Mouse (Mus musculus) erythroblast, embryonic 14.5 days (primary cell): ENCODE data around the gene Nup214. TPM values are rescaled to one million over a fixed set of nuclear protein-coding genes. Genes with fewer than 3 reads are reported as not detected.

Source experiments
- H3K27me3 ChIP-seq: 2 replicates; pipeline ENCODE4 v1.6.1; 2012; ENCODE audit warnings: inconsistent platforms; ENCODE audit not compliant: control insufficient read depth
- H3K36me3 ChIP-seq: 2 replicates; pipeline ENCODE4 v1.6.1; 2012; ENCODE audit warnings: mild to moderate bottlenecking, inconsistent platforms; ENCODE audit not compliant: control insufficient read depth
- H3K4me1 ChIP-seq: 2 replicates; pipeline ENCODE4 v1.6.1; 2012; ENCODE audit warnings: inconsistent platforms; ENCODE audit not compliant: control insufficient read depth
- H3K4me3 ChIP-seq: replicated peaks from 2 replicates; pipeline ENCODE3; 2012; ENCODE audit warnings: moderate library complexity, mild to moderate bottlenecking, inconsistent platforms
- H3K9me3 ChIP-seq: 2 replicates; pipeline ENCODE4 v1.6.1; 2012; ENCODE audit warnings: low read length, inconsistent platforms, mixed read lengths; ENCODE audit not compliant: control insufficient read depth
- GATA1 ChIP-seq: IDR thresholded peaks from 2 replicates; pipeline ENCODE4 v1.6.1; 2012; ENCODE audit warnings: low read length, inconsistent platforms, mixed read lengths
- TAL1 ChIP-seq: IDR thresholded peaks from 3 replicates; pipeline ENCODE4 v1.6.1; 2012; ENCODE audit warnings: low read length, inconsistent platforms, mixed read lengths
- polyA plus RNA-seq: library from polyadenylated mRNA; stranded (reverse); fragments of >175 nt; gene quantifications from 2 replicates; pipeline ENCODE4 v1.2.3, GENCODE M21; 2012

Gene Nup214
- polyA plus RNA-seq, 1 experiment = 1.6 TPM

DNA sequence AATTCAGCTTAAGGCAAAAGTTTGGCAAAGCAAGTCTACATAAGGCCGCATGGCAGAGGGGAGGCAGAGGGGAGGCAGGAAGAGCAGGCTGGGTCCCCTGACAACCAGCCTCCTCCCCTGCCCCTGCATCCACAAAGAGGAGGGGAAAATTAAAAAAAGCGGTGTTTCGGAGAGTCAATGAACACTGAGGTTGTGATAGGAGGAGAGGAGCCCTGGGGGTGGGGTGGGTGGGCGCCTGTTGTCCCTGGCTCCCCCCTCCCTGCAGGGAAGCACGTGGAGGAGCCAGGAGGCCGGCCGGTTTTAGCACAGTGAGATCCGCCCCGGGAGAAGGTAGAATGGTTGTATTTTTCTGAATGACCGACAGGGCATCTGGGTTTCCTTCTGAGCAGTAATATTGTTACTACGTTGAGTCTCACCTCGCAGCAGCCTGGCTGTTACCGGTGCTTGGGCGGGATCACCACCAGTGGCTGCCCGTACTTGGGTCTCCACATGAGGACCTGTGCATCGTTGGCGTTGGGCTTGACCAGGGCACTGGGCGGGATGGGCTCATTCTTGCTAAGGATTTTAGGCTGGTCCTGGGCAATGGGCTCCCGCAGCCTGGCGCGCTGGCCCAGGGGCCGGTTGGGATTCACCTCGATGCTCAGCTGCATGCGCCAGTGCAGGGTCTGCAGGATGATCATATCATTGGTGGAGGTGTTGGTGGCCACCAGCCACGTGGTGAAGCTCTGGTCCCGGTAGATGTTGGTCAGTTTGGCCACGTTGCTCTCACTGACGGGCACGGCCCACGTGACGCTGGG is 94.8 kb downstream of the Nup214 start:
- H3K4me3 ChIP-seq = no peak overlapping the region
- peaks cover 78% of the 10 kb centered on the region for H3K4me1 ChIP-seq
- no peak for TF ChIP-seq TAL1
- no peak for TF ChIP-seq GATA1
- H3K9me3 ChIP-seq = no peaks in the 10 kb centered on the region
- H3K36me3 ChIP-seq = peaks cover 100% of the 10 kb centered on the region
- H3K27me3 ChIP-seq = no peaks in the 10 kb centered on the region

DNA sequence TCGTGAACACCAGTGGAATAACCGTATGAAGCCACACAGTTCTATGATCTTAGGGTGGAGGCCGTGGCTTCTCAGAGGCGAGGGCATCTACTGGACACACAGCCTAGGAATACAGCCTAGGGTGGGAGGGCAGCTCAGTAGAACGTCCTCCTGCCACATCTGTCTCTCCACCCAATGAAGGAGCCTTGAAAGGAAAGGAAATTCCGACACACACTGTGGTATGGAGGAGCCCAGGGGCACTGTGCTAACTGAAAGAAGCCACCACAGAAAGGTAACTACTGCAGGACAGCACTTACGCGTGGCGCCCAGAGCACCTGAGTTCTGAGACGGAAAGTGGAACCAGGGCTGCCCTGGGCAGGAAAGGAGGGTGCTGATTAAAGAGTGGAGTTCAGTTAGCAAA is 96.5 kb downstream of the Nup214 start:
- peaks cover 76% of the 10 kb centered on the region for H3K4me1 ChIP-seq
- H3K36me3 ChIP-seq = peaks cover 100% of the 10 kb centered on the region

DNA sequence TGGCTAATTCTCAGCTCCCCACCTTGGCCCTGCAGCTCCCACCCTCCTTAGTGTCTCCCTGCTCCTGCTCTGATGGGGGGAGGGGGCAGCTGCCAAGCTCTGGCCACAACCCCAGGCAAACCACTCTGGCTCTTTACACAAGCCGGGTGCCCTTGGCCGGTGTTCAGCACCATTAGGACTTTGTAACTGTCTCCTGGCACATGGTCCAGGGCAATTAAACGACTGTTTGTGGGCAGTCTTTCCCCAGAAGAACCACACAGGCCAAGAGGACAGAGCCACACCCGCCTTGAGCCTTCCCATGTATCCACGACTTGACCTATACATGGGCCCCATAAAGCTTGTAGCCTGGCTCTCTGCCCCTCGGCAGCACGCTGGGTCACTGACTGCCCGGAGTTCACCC is 100.2 kb downstream of the Nup214 start:
- no peak overlapping the region for H3K4me3 ChIP-seq
- H3K4me1 ChIP-seq = peaks cover 73% of the 10 kb centered on the region
- no peaks in the 10 kb centered on the region for H3K27me3 ChIP-seq
- H3K36me3 ChIP-seq = peaks cover 98% of the 10 kb centered on the region
- no peaks in the 10 kb centered on the region for H3K9me3 ChIP-seq
- no peak for TF ChIP-seq TAL1
- TF ChIP-seq GATA1 = no peak

More for the DNA sequence above, 96.5 kb downstream of the Nup214 start:
- Histone ChIP-seq H3K9me3 (no peaks in the 10 kb centered on the region), H3K4me3 (no peak overlapping the region), H3K27me3 (no peaks in the 10 kb centered on the region)
- no peak for TF ChIP-seq TAL1
- TF ChIP-seq GATA1 = no peak

DNA sequence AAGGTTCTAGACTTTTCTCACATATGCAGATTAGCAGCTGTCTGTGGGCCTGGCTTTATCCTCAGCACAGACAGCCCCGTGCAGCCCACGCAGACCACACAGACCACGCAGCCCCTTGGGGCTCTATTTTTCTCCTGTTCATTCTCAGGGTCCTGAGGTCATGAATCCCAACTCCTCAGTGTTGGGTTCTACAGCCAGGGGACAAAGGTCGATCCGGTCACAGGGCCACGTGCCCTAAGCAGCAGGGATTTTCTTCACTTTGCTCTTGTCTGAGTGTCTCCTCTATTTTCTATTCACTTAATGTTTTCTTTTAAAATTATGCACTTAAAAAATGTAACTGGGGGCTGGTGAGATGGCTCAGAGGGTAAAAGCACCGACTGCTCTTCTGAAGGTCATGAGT is 101.1 kb downstream of the Nup214 start:
- H3K9me3 ChIP-seq = no peaks in the 10 kb centered on the region
- H3K4me3 ChIP-seq = no peak overlapping the region
- TF ChIP-seq GATA1 = no peak
- TF ChIP-seq TAL1 = no peak
- peaks cover 79% of the 10 kb centered on the region for H3K4me1 ChIP-seq
- H3K27me3 ChIP-seq = no peaks in the 10 kb centered on the region
- H3K36me3 ChIP-seq = peaks cover 98% of the 10 kb centered on the region

DNA sequence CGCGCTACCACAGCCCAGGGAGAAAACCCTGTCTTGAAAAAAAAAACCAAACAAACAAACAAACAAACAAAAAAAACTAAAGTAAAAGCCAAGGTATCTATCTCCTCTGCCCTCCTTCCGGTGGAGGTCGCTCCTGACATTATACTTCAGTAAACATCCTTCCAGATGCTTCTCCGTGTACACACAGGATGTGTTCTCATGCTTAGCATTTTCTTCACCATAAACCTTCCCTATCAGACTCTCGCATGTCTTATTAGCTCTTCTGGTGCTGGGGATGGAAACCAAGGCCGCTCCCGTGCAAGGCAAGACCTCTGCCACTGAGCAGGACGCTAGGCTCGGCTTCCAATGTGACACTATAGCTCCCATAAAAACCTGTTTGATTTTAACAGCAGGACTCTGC is 103.5 kb downstream of the Nup214 start:
- peaks cover 3% of the 10 kb centered on the region; the same call in 1 of the 2 replicates for H3K27me3 ChIP-seq
- TF ChIP-seq GATA1 (no peak), TAL1 (no peak)
- peaks cover 98% of the 10 kb centered on the region for H3K36me3 ChIP-seq
- H3K4me1 ChIP-seq = peaks cover 85% of the 10 kb centered on the region
- peak overlapping the region; percentile 88 for H3K4me3 ChIP-seq
- H3K9me3 ChIP-seq = no peaks in the 10 kb centered on the region

DNA sequence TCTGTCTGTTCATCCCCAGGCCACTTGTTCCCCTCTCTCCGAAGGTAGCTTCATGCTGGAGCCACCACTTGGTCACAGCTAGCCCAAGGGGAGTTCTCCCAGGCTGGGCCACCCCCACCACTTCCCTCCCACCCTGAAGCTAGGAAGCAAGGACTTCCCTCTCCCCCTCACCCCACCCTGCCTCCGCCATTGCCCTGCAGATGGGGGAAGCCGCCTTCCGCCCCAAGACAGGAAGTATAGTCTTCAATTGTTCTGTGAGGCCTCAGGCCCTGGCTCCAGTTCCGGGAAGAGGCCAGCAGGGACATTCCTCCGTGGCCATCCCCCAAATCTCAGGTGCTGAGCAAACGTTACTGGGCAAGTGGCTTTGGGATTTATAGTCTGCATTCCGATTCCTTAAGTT is 104.3 kb downstream of the Nup214 start:
- peaks cover 7% of the 10 kb centered on the region; the same call in 1 of the 2 replicates for H3K27me3 ChIP-seq
- H3K9me3 ChIP-seq = no peaks in the 10 kb centered on the region
- H3K4me1 ChIP-seq = peaks cover 84% of the 10 kb centered on the region
- peaks cover 94% of the 10 kb centered on the region for H3K36me3 ChIP-seq
- TF ChIP-seq GATA1 (no peak), TAL1 (no peak)
- H3K4me3 ChIP-seq = peak overlapping the region; percentile 88

DNA sequence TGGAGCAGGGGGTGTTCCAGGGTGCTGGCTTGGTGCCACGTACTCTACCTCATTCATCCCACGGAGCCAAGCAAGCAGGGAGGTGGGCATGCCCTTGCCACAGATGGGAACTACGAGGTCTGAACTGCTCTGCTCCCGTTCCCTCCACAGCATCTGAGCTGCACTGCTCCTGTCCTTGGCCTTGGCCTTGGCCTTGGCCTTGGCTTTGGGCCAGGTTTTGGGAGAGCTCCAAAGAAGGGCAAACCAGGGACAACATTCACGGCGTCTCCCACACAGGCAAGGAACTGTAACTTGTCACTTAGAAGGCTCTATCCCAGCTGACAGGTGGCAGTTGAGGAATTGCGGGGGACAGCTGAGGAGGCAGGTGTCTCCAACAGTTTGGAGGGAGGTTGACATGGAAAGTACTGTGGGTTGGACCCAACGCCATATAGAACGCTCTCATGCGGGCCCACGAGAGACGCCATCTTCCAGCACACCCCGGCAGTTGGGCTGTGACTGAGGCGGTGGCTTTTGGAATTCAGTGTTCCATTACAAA is 105.0 kb downstream of the Nup214 start:
- Histone ChIP-seq H3K36me3 (peaks cover 87% of the 10 kb centered on the region), H3K9me3 (no peaks in the 10 kb centered on the region), H3K4me3 (peak overlapping the region; percentile 88), H3K4me1 (peaks cover 81% of the 10 kb centered on the region), H3K27me3 (peaks cover 7% of the 10 kb centered on the region; the same call in 1 of the 2 replicates)
- no peak for TF ChIP-seq GATA1
- TF ChIP-seq TAL1 = no peak

DNA sequence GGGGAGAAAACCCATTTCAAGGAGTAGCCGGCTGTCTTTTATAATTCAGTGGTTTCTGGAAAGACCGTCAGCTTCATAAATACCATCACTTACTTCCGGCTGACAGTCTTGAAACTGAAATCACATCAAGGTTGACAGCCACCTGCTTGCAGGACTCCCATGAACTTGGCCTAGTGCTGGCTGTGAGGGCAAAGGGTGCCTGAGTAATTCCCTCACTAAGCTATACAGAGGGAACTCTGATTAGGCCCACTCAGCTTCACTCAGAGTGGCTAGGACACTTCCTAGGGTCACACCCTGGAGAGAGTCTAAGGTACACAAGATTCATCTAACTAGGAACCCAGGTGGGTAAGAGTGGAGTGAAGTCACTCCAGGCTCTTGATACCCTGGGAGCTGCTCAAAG is 106.4 kb downstream of the Nup214 start:
- Histone ChIP-seq H3K4me1 (peaks cover 83% of the 10 kb centered on the region), H3K36me3 (peaks cover 72% of the 10 kb centered on the region), H3K27me3 (peaks cover 7% of the 10 kb centered on the region; the same call in 1 of the 2 replicates), H3K4me3 (peak overlapping the region; percentile 88), H3K9me3 (no peaks in the 10 kb centered on the region)
- TF ChIP-seq TAL1 (no peak), GATA1 (no peak)

DNA sequence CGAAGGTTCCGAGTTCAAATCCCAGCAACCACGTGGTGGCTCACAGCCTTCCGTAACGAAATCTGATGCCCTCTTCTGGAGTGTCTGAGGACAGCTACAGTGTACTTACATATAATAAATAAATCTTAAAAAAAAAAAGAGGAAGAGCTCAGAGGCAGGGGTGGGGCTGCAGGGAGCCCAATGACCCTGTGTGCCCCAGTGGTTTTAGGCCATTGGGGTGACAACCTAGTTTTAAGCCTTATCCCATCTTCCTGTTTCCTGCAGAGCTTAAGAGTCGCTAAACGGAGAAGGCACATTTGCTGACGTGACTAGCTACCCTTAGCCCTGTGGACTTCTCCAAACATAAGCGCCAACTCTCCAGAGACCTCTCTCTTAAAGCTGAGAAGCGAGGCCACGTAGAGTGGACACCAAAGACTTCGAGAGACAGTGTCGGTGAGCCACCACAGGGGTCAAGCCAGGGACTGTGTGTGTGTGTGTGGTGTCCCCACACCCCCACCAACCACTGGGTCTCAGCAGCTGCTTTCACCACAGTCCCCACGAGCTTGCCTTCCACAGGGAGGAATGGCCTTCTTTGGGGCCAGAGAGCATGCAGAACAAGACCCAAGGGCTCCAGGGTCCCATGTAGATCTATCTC is 107.2 kb downstream of the Nup214 start:
- Histone ChIP-seq H3K9me3 (no peaks in the 10 kb centered on the region), H3K27me3 (peaks cover 8% of the 10 kb centered on the region; the same call in 1 of the 2 replicates), H3K4me1 (peaks cover 90% of the 10 kb centered on the region), H3K36me3 (peaks cover 69% of the 10 kb centered on the region), H3K4me3 (peak overlapping the region; percentile 88)
- TF ChIP-seq GATA1 (no peak), TAL1 (no peak)

DNA sequence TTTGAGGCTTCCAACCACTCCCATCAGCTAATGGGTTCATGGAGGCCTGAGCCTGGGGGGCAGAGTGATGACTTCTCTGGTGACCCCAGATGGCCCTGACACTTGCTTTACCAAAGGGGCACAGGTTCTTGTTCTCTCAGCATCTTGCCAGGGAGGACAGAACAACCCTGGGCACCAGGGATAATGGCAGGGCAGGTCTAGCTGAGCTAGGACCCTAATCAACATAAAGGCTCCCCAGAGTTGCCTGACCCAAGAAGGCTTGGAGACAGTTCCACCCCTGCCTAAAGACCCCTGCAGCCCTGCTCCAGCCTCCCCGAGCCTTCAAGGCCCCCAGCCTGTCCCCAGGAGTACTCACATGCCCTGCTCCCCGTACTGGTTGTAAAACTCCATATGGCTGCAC is 108.0 kb downstream of the Nup214 start:
- Histone ChIP-seq H3K4me3 (peak overlapping the region; percentile 88), H3K27me3 (peaks cover 15% of the 10 kb centered on the region), H3K4me1 (peaks cover 91% of the 10 kb centered on the region), H3K36me3 (peaks cover 63% of the 10 kb centered on the region), H3K9me3 (no peaks in the 10 kb centered on the region)
- TF ChIP-seq TAL1 (no peak), GATA1 (no peak)
